Mouse (Mus musculus) heart, adult 2 months (tissue): ENCODE measurements around the gene Acta1.

Experiments used
- CTCF ChIP-seq: fragments of 200-600 bp; IDR thresholded peaks from 2 replicates; pipeline ENCODE4 v1.8.1; 2022; ENCODE audit warnings: antibody characterized with exemption, mild to moderate bottlenecking, moderate library complexity
- EP300 ChIP-seq: fragments of 200-500 bp; IDR thresholded peaks from 2 replicates; pipeline ENCODE4 v1.6.1; 2011; ENCODE audit warnings: low read depth, low read length, control low read depth; ENCODE audit not compliant: insufficient read depth
- POLR2A ChIP-seq: fragments of 200-500 bp; IDR thresholded peaks from 2 replicates; pipeline ENCODE4 v1.6.1; 2011; ENCODE audit warnings: mild to moderate bottlenecking, low read depth, low read length, control low read depth; ENCODE audit not compliant: insufficient read depth

DNA sequence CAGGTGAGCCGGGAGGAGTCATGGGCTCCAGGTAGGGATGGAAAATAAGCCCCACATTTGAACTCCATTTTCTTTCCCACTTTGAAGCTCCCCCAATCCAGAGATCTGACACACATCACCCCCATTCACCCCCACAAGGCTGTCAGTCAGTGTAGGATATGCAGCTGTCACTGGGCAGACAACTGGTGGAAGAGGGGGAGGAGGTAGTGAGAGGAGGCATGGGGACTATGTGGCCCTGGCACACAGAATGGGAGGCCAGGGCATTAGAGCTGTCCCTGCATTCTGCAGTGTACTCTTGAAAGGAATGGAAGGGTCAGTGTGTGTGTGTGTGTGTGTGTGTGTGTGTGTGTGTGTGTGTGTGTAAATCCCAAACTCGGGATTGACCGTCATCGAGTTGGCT, 679 bp upstream of the Acta1 start:
- TF ChIP-seq CTCF (no peak), POLR2A (no peak), EP300 (no peak)
